Mouse (Mus musculus) kidney, embryonic 16.5 days (tissue): ENCODE measurements around the gene Dcaf17. TPM values are rescaled to one million over a fixed set of nuclear protein-coding genes. Genes with fewer than 3 reads are reported as not detected.

ENCODE experiments used
- ATAC-seq: fragments of 200-750 bp; cut with Nextera tagmentation; 2 replicates; pipeline ENCODE4 v1.8.0; 2017; ENCODE audit warnings: moderate TSS enrichment; ENCODE audit not compliant: low FRiP score, low TSS enrichment
- H3K27ac ChIP-seq: fragments of 300-500 bp; sonication (generic); 2 replicates; pipeline ENCODE4 v1.5.1; 2014; ENCODE audit warnings: low read length
- H3K27me3 ChIP-seq: fragments of 300-500 bp; sonication (generic); 2 replicates; pipeline ENCODE4 v1.6.1; 2014; ENCODE audit warnings: low read length, control low read depth, mixed read lengths; ENCODE audit not compliant: insufficient read depth
- H3K36me3 ChIP-seq: fragments of 300-500 bp; sonication (generic); 2 replicates; pipeline ENCODE4 v1.6.1; 2014; ENCODE audit warnings: low read length, control low read depth, mixed read lengths; ENCODE audit not compliant: insufficient read depth
- H3K4me1 ChIP-seq: fragments of 300-500 bp; sonication (generic); 2 replicates; pipeline ENCODE4 v1.6.1; 2014; ENCODE audit warnings: low read length, control low read depth, mixed read lengths; ENCODE audit not compliant: insufficient read depth
- H3K4me2 ChIP-seq: fragments of 300-500 bp; sonication (generic); replicated peaks from 2 replicates; pipeline ENCODE4 v1.6.1; 2014; ENCODE audit warnings: low read depth, low read length
- H3K4me3 ChIP-seq: fragments of 300-500 bp; sonication (generic); 2 replicates; pipeline ENCODE4 v1.5.1; 2014; ENCODE audit warnings: mild to moderate bottlenecking, low read length
- H3K9ac ChIP-seq: fragments of 300-500 bp; sonication (generic); replicated peaks from 2 replicates; pipeline ENCODE4 v1.6.1; 2014; ENCODE audit warnings: low read length
- H3K9me3 ChIP-seq: fragments of 300-500 bp; sonication (generic); 2 replicates; pipeline ENCODE4 v1.6.1; 2016; ENCODE audit warnings: low read length, control low read depth
- WGBS: fragments of 180-500 bp; shearing (Covaris S2); extraction: QIAGEN DNeasy Blood & Tissue Kit; methylation state at CpG from one replicate; pipeline ENCODE4 v1.1.7; 2014; 5-methylcytosine and 5-hydroxymethylcytosine counted together
- polyA plus RNA-seq: library from polyadenylated mRNA; unstranded; fragments of >200 nt; fragmentation: Nextera tagmentation; extraction: Ambion mirVana; gene quantifications from 2 replicates; pipeline ENCODE4 v1.2.1, GENCODE M21; 2015

The Dcaf17 gene
- polyA plus RNA-seq: 37.7 and 39.0 TPM in 2 replicates

GRCm38 (mm10) chr2:71055300-71056114 lies at the start of gene Dcaf17, which contains the start of gene Mettl8:
TSS of gene Dcaf17 (plus strand) at chr2:71055328.
TSS of gene Mettl8 (minus strand) at chr2:71055583.
- no peaks in the 10 kb centered on the region for H3K27me3 ChIP-seq
- H3K4me3 ChIP-seq: peak within 1 kb of the TSS; percentile 77
- WGBS: under 1% methylated on average over 57 of the region's 57 CpGs
- H3K36me3 ChIP-seq: peaks cover 10% of the 10 kb centered on the region
- H3K9ac ChIP-seq: peak within 1 kb of the TSS; percentile 92
- peak; percentile 98 for ATAC-seq
- 0 out of 2 replicates have a peak, but pooled peaks cover 3% of the 10 kb centered on the region for H3K9me3 ChIP-seq
- peak within 1 kb of the TSS; percentile 79 for H3K4me2 ChIP-seq
- peak within 1 kb of the TSS; percentile 95 for H3K27ac ChIP-seq
- peaks cover 14% of the 10 kb centered on the region; the same call in 1 of the 2 replicates for H3K4me1 ChIP-seq

DNA sequence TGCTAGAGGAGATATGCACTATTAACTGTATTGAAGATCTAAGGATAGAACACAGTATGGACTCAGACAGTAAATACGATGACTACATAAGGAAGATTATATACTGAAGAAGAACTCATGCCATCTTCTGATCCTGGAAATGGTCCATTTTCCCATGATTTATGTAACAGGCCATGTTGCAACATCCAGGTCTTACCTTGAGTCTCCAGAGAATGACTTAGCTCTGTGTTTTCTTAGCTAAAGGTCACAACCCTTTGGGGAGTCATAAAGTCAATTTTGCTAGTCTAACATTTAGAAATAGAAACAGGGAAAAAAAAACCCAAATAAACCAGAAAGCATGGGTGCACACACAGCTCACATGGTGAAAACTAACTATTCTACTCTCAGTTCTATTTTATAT lies 43.3 kb upstream of the Dcaf17 start:
- Histone ChIP-seq H3K4me2 (no peak overlapping the region), H3K36me3 (no peaks in the 10 kb centered on the region), H3K27me3 (no peaks in the 10 kb centered on the region), H3K9me3 (no peaks in the 10 kb centered on the region), H3K4me1 (no peaks in the 10 kb centered on the region), H3K27ac (no peak overlapping the region), H3K4me3 (no peak overlapping the region), H3K9ac (no peak overlapping the region)
- 88% methylated on average over 1 of the region's 1 CpGs for WGBS
- ATAC-seq: no peak

DNA sequence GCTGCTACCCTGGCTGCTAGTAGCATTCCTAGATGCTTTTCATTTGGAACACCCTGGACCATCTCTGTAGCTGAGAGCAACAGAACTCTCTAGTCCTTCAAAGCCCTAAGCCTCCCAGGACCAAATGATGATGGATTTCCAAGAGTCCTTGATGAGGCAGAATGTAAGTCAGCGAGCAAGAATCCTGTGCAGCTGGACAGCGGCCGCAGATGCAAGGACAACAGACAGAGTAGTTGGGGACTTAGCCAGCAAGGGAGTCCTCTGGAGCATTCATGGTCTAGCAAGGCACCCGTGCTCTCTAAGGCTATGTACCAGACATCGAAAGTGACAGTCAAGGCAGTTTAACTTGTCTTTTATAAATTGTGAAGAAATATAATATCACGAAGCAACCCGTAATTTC lies 41.6 kb upstream of the Dcaf17 start:
- Histone ChIP-seq H3K36me3 (no peaks in the 10 kb centered on the region), H3K27me3 (no peaks in the 10 kb centered on the region), H3K27ac (no peak overlapping the region), H3K9ac (no peak overlapping the region), H3K4me3 (no peak overlapping the region), H3K9me3 (no peaks in the 10 kb centered on the region), H3K4me2 (no peak overlapping the region), H3K4me1 (no peaks in the 10 kb centered on the region)
- no peak for ATAC-seq
- 94% methylated on average over 7 of the region's 7 CpGs for WGBS

- H3K4me3 ChIP-seq: no peak overlapping the region
- H3K4me1 ChIP-seq: no peaks in the 10 kb centered on the region
- H3K9ac ChIP-seq: no peak overlapping the region
- H3K27ac ChIP-seq: no peak overlapping the region
- 65% methylated on average over 9 of the region's 9 CpGs for WGBS
- H3K36me3 ChIP-seq: no peaks in the 10 kb centered on the region
- no peaks in the 10 kb centered on the region for H3K9me3 ChIP-seq
- H3K4me2 ChIP-seq: no peak overlapping the region
- H3K27me3 ChIP-seq: no peaks in the 10 kb centered on the region
- ATAC-seq: no peak
Observed at GRCm38 (mm10) chr2:71019277-71019676, 35.9 kb upstream of the Dcaf17 start.

- Histone ChIP-seq H3K9ac (no peak overlapping the region), H3K9me3 (no peaks in the 10 kb centered on the region), H3K4me3 (no peak overlapping the region), H3K4me1 (no peaks in the 10 kb centered on the region), H3K36me3 (no peaks in the 10 kb centered on the region), H3K27me3 (no peaks in the 10 kb centered on the region), H3K27ac (no peak overlapping the region), H3K4me2 (no peak overlapping the region)
- 82% methylated on average over 8 of the region's 8 CpGs for WGBS
- no peak for ATAC-seq
Observed at GRCm38 (mm10) chr2:71019704-71020375, 35.3 kb upstream of the Dcaf17 start.

DNA sequence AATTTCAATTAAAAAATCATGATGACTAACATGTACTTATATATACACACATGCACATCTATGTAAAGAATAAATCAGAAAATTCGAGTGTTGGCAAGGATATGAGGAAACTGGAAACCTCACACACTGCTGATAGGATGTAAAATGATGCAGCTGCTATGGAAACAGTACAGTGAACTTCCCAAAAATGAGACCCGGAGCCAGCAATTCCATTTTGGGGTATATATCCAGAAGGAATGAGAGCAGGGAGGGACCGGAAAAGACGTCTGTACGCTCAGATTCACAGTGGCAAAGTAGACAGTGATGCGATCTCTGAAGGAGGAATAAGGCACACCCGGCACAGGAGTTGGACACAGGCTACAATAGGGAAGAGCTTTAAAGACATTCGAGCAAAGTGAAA lies 34.5 kb upstream of the Dcaf17 start:
- Histone ChIP-seq H3K4me1 (0 out of 2 replicates have a peak, but pooled peaks cover 3% of the 10 kb centered on the region), H3K36me3 (no peaks in the 10 kb centered on the region), H3K4me2 (no peak overlapping the region), H3K27me3 (no peaks in the 10 kb centered on the region), H3K27ac (no peak overlapping the region), H3K9ac (no peak overlapping the region), H3K4me3 (no peak overlapping the region), H3K9me3 (no peaks in the 10 kb centered on the region)
- ATAC-seq: no peak
- 78% methylated on average over 8 of the region's 8 CpGs for WGBS

DNA sequence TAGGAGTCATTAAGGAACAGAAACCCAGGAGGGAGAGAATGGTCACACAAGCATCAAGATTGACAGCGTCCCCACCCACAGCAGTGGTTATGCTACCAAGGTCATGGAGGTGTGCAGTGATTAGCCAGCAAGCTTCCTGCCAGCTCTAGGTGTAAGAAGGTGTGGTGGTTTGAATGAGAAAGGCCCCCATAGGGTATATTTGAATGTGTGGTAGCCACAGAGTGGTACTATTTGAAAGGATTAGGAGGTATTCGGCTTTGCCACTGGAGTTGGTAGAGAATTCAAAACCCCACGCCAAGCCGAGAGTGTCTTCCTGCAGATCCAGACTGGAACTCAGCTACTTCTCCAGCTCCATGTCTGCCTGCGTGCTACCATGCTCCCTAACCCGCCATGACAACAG lies 32.1 kb upstream of the Dcaf17 start:
- Histone ChIP-seq H3K4me2 (no peak overlapping the region), H3K36me3 (no peaks in the 10 kb centered on the region), H3K4me1 (0 out of 2 replicates have a peak, but pooled peaks cover 3% of the 10 kb centered on the region), H3K4me3 (no peak overlapping the region), H3K27me3 (no peaks in the 10 kb centered on the region), H3K9ac (no peak overlapping the region), H3K27ac (no peak overlapping the region), H3K9me3 (no peaks in the 10 kb centered on the region)
- 92% methylated on average over 6 of the region's 6 CpGs for WGBS
- no peak for ATAC-seq

DNA sequence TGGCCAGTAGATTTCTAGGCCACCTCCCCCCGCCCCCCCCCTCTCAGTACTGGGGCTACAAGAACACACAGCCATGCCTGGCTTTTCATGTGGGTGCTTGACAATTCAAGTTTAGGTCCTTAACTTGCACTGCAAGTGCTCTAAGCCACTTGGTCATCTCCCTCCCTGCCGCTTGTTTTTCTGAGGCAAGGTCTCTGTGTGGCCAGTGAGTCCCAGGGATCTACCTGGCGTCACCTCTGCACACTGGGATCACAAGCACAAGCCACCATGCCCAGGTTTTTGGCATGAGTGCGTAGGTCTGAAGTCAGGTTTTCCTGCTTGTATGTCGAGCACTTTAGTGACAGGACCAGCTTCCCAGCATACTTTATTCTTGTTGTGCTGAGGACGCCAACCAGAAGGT lies 31.1 kb upstream of the Dcaf17 start:
- Histone ChIP-seq H3K4me1 (0 out of 2 replicates have a peak, but pooled peaks cover 3% of the 10 kb centered on the region), H3K4me2 (no peak overlapping the region), H3K27ac (no peak overlapping the region), H3K27me3 (no peaks in the 10 kb centered on the region), H3K9ac (no peak overlapping the region), H3K4me3 (no peak overlapping the region), H3K9me3 (no peaks in the 10 kb centered on the region), H3K36me3 (no peaks in the 10 kb centered on the region)
- WGBS: 91% methylated on average over 6 of the region's 6 CpGs
- no peak for ATAC-seq

- Histone ChIP-seq H3K27ac (peak overlapping the region; percentile 76), H3K36me3 (no peaks in the 10 kb centered on the region), H3K27me3 (no peaks in the 10 kb centered on the region), H3K4me2 (0 out of 2 replicates have a peak overlapping the region, but pooled peaks have one; percentile 13), H3K4me1 (0 out of 2 replicates have a peak, but pooled peaks cover 3% of the 10 kb centered on the region), H3K9me3 (no peaks in the 10 kb centered on the region), H3K4me3 (no peak overlapping the region), H3K9ac (no peak overlapping the region)
- peak; percentile 43; the same call in 1 of the 2 replicates for ATAC-seq
- 47% methylated on average over 12 of the region's 12 CpGs for WGBS
Observed at GRCm38 (mm10) chr2:71025576-71026315, 29.4 kb upstream of the Dcaf17 start.
